Mouse (Mus musculus): ENCODE data around the gene Ifitm2. TPM values are rescaled to one million over a fixed set of nuclear protein-coding genes. Genes with fewer than 3 reads are reported as not detected.
"Not testable (repeated sequence)": the region's sequence is repeated elsewhere in the genome, so short reads cannot be mapped to it uniquely, and the experiment has no call there.

Ifitm2 gene
- polyA plus RNA-seq, 1 experiment from 2014 or later: 234 TPM

DNA sequence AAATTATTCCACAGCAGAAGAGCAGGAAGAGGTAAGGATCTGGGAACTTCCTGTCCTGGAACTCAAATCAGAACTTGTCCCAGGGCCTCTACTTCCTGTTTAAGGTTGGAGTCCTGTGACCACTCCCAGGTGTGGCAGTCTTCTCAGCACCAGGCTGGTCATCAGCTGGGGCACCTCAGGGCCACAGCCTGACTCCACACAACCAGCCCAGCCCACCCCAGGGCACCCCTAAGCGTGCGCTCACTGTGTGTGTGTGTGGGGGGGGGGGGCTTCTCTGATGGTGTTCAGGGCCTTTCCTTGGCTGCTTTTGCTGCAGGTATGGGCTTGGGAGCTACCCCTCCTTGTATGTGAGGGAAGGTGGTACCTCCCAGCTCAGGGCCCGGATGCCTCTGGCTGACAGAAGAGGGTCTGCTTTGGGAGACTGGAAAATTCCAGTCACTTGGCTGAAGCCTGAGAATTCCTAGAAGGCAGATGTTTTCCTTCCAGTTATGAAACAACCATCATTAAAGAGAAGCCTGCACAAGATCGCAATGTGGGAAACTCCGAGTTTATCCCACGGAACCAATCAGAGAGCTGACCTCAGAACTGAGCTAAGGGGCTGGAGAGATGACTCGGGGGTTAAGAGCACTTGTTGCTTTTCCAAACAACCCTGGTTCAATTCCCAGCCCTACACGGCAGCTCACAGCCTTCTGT lies 15.8 kb upstream of the Ifitm2 start:
- Histone ChIP-seq H3K9me3 (ENCODE audit: control insufficient read depth, low read length) (no peaks in the 10 kb centered on the region), H3K9ac (no peak overlapping the region), H3K4me3 (replicated peaks; ENCODE audit: low read length) (no peak overlapping the region), H3K4me1 (replicated peaks; ENCODE audit: control insufficient read depth, insufficient read depth, low read length) (peaks cover 3% of the 10 kb centered on the region; the same call in 1 of the 2 replicates), H3K4me2 (replicated peaks) (no peak overlapping the region), H3K27ac (no peak overlapping the region), H3K36me3 (replicated peaks; ENCODE audit: control insufficient read depth, insufficient read depth) (no peaks in the 10 kb centered on the region), H3K27me3 (ENCODE audit: control insufficient read depth, insufficient read depth, low read length) (0 out of 2 replicates have a peak, but pooled peaks cover 5% of the 10 kb centered on the region)
- ATAC-seq (ENCODE audit: low FRiP score): no peak
- WGBS: 86% methylated on average over 8 of the region's 8 CpGs
- DNase-seq (ENCODE audit: low spot score): no peak

DNA sequence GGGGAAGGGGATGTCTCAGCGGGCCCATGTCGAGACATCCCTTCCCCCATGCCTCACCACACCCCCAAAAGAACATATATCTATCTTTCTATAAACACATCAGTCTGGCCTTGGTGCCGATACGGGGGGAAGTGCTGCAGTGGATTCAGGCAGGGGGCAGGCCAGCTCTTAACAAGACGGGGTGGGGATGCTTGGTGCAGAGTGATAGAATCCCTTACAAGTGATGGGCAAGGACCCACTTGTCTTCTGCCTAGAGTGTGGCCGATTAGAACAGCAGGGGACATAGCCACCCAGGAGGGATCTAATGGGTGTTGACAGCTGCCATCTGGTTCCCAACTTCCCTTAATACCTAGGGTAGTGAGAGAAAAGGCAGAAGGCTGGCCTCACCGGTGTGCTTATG lies 15.1 kb upstream of the Ifitm2 start:
- H3K4me1 ChIP-seq (replicated peaks; ENCODE audit: control insufficient read depth, insufficient read depth, low read length): peaks cover 3% of the 10 kb centered on the region; the same call in 1 of the 2 replicates
- H3K4me2 ChIP-seq (replicated peaks): no peak overlapping the region
- DNase-seq (ENCODE audit: low spot score) (no peak), ATAC-seq (ENCODE audit: low FRiP score) (no peak)
- H3K36me3 ChIP-seq (replicated peaks; ENCODE audit: control insufficient read depth, insufficient read depth): no peaks in the 10 kb centered on the region
- H3K4me3 ChIP-seq (replicated peaks; ENCODE audit: low read length): no peak overlapping the region
- no peak overlapping the region for H3K9ac ChIP-seq
- no peak overlapping the region for H3K27ac ChIP-seq
- no peaks in the 10 kb centered on the region for H3K9me3 ChIP-seq (ENCODE audit: control insufficient read depth, low read length)
- 0 out of 2 replicates have a peak, but pooled peaks cover 5% of the 10 kb centered on the region for H3K27me3 ChIP-seq (ENCODE audit: control insufficient read depth, insufficient read depth, low read length)
- WGBS: 55% methylated on average over 7 of the region's 7 CpGs

DNA sequence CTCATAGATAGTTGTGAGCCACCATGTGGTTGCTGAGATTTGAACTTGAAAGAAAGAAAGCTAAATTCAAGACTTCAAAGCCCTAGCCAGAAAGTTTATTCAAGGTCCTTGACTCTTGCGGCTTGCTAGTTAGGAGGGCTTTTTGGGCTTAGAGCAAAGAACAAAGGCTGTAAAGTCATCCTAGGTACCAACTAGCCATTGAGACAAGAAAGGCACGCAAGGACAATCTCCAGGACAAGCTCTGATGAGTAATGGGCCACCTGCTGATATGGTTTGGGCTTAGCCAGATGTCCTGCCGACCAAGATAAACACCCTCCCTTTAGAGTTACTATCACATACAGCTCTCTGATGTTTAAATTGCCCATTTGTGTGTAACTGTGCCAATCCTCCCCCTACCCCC lies 12.9 kb upstream of the Ifitm2 start:
- WGBS: 14% methylated on average over 3 of the region's 3 CpGs
- not testable (repeated sequence) for H3K4me3 ChIP-seq (replicated peaks; ENCODE audit: low read length); H3K4me2 ChIP-seq (replicated peaks); DNase-seq (ENCODE audit: low spot score); H3K9ac ChIP-seq; H3K27me3 ChIP-seq (ENCODE audit: control insufficient read depth, insufficient read depth, low read length); ATAC-seq (ENCODE audit: low FRiP score); H3K36me3 ChIP-seq (replicated peaks; ENCODE audit: control insufficient read depth, insufficient read depth); H3K4me1 ChIP-seq (replicated peaks; ENCODE audit: control insufficient read depth, insufficient read depth, low read length); H3K27ac ChIP-seq; H3K9me3 ChIP-seq (ENCODE audit: control insufficient read depth, low read length)

DNA sequence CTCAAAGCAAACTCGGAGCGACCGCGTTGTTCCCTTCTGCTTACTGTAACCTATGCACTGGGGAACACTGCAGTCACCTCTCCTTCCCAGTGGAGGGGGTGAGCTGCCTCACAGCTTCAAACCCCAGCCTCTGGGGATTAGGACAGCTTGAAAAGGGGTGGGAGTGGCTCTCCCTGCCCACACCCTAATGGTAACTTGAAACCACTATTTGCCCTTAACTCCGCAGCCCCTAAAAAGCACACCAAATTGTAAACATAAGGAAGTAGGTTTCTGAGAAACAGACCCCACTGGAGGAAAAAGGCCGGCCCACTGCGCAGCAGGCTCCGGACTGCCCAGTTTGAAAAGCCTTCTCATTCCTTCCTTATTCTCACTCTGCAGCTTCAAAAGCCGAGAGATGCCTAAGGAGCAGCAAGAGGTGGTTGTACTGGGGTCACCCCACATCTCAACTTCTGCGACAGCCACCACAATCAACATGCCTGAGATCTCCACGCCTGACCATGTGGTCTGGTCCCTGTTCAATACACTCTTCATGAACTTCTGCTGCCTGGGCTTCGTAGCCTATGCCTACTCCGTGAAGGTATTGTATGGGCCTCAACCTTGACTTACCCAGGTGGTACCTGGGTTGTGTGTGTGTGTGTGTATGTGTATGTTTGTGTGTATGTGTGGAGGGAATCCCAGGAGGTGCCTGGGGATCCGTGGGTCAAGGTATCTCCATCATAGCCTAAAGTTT lies 12.2 kb upstream of the Ifitm2 start:
- Histone ChIP-seq H3K9ac (no peak overlapping the region), H3K4me3 (replicated peaks; ENCODE audit: low read length) (no peak overlapping the region), H3K36me3 (replicated peaks; ENCODE audit: control insufficient read depth, insufficient read depth) (no peaks in the 10 kb centered on the region), H3K9me3 (ENCODE audit: control insufficient read depth, low read length) (no peaks in the 10 kb centered on the region), H3K27ac (no peak overlapping the region), H3K4me1 (replicated peaks; ENCODE audit: control insufficient read depth, insufficient read depth, low read length) (no peaks in the 10 kb centered on the region), H3K27me3 (ENCODE audit: control insufficient read depth, insufficient read depth, low read length) (no peaks in the 10 kb centered on the region), H3K4me2 (replicated peaks) (no peak overlapping the region)
- ATAC-seq (ENCODE audit: low FRiP score): no peak
- no peak for DNase-seq (ENCODE audit: low spot score)
- WGBS: 10% methylated on average over 14 of the region's 14 CpGs

DNA sequence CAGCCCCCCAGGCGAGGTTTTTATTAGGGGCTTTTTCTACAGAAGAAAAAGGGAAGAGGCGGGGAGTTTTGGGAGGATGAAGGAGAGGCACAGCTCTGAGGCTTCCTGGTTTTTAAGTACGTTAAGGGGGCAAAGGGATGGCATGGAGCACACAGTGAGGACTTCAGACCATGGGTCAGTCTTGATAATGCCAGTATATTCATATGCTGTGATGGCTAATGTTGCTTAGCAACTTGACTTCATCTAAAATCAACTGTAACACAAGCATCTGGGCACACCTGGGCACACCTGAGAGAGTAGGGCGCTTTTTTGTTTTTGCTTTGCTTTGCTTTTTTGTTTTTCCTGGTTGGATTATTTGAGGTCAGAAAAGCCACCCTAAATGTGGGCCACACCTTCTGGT lies 11.1 kb upstream of the Ifitm2 start, which contains the start of gene Ifitm1:
Gene Ifitm1, plus strand, starts transcription at position 301 of the 400 bp plus-strand sequence.
- Histone ChIP-seq H3K27me3 (ENCODE audit: control insufficient read depth, insufficient read depth, low read length) (no peaks in the 10 kb centered on the region), H3K9ac (no peak within 1 kb of the TSS), H3K36me3 (replicated peaks; ENCODE audit: control insufficient read depth, insufficient read depth) (no peaks in the 10 kb centered on the region), H3K27ac (no peak within 1 kb of the TSS), H3K4me3 (replicated peaks; ENCODE audit: low read length) (no peak within 1 kb of the TSS), H3K4me1 (replicated peaks; ENCODE audit: control insufficient read depth, insufficient read depth, low read length) (no peaks in the 10 kb centered on the region), H3K4me2 (replicated peaks) (no peak within 1 kb of the TSS), H3K9me3 (ENCODE audit: control insufficient read depth, low read length) (no peaks in the 10 kb centered on the region)
- DNase-seq (ENCODE audit: low spot score): no peak
- no peak for ATAC-seq (ENCODE audit: low FRiP score)
- WGBS: 89% methylated on average over 4 of the region's 4 CpGs

DNA sequence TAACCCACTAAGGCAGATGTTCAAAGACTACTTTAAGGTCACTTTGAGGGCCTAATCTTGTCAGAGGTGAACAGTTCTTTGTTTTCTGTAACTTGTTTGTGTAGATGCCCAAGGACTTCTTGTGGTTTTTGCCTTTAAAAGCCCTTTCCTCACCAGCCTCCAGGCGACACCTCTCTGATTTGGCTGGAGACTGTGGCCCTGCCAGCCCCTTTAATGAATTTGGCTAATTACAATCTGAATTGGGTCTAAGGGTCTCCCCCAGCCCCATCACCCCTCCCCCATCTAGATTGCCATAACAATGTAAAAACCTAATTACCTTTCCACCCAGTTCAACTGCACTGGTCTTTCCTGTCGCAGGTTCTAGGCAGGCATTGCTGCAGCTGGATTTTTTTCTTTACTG lies 6.9 kb upstream of the Ifitm2 start:
- Histone ChIP-seq H3K9ac (no peak overlapping the region), H3K4me3 (replicated peaks; ENCODE audit: low read length) (no peak overlapping the region), H3K9me3 (ENCODE audit: control insufficient read depth, low read length) (no peaks in the 10 kb centered on the region), H3K27me3 (ENCODE audit: control insufficient read depth, insufficient read depth, low read length) (no peaks in the 10 kb centered on the region), H3K4me1 (replicated peaks; ENCODE audit: control insufficient read depth, insufficient read depth, low read length) (no peaks in the 10 kb centered on the region; the same call in 1 of the 2 replicates), H3K4me2 (replicated peaks) (no peak overlapping the region), H3K27ac (no peak overlapping the region), H3K36me3 (replicated peaks; ENCODE audit: control insufficient read depth, insufficient read depth) (no peaks in the 10 kb centered on the region)
- 68% methylated on average over 2 of the region's 2 CpGs for WGBS
- ATAC-seq (ENCODE audit: low FRiP score) (no peak), DNase-seq (ENCODE audit: low spot score) (no peak)

DNA sequence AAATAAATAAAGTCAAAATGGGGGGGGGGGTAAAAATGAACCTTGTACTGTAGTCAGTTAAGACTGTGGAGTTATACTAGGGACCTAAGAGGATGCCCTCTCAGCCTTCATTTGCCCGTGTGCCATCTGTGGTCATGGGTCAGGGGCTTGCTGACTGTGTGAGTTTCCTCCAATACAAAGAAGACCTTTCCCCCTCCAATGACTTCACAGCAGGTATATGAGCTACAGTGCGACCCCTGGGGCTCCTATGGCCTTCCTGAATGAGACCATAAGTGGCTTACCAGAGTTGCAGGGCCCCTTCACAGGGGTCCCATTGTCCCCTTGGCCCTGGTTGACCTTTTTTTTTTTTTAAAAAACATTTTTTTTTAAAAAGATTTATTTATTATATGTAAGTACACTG lies 5.6 kb upstream of the Ifitm2 start:
- no peak overlapping the region for H3K9ac ChIP-seq
- WGBS: 42% methylated on average over 2 of the region's 2 CpGs
- ATAC-seq (ENCODE audit: low FRiP score) (no peak), DNase-seq (ENCODE audit: low spot score) (no peak)
- no peaks in the 10 kb centered on the region for H3K9me3 ChIP-seq (ENCODE audit: control insufficient read depth, low read length)
- no peaks in the 10 kb centered on the region for H3K36me3 ChIP-seq (replicated peaks; ENCODE audit: control insufficient read depth, insufficient read depth)
- no peak overlapping the region for H3K4me3 ChIP-seq (replicated peaks; ENCODE audit: low read length)
- no peaks in the 10 kb centered on the region for H3K27me3 ChIP-seq (ENCODE audit: control insufficient read depth, insufficient read depth, low read length)
- H3K4me2 ChIP-seq (replicated peaks): no peak overlapping the region
- H3K27ac ChIP-seq: no peak overlapping the region
- no peaks in the 10 kb centered on the region; the same call in 1 of the 2 replicates for H3K4me1 ChIP-seq (replicated peaks; ENCODE audit: control insufficient read depth, insufficient read depth, low read length)

DNA sequence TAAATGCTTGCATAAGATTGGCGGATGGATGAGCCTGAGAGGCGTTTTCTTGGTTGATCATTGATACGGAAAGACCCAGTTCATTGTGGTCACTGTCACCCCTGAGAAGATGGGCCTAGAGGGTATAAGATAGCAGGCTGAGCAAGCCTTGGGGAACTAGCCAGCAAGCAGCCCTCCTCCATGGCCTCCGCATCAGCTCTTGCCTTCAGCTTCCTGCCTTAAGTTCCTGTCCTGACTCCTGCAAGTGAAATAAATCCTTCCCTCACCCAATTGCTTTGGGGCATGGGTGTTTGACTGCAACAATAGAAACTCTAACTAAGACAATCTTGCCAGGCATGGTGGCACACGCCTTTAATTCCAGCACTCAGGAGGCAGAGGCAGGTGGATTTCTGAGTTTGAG lies 4.2 kb upstream of the Ifitm2 start:
- Histone ChIP-seq H3K27ac (no peak overlapping the region), H3K4me1 (replicated peaks; ENCODE audit: control insufficient read depth, insufficient read depth, low read length) (peaks cover 5% of the 10 kb centered on the region; the same call in 1 of the 2 replicates), H3K4me3 (replicated peaks; ENCODE audit: low read length) (no peak overlapping the region), H3K27me3 (ENCODE audit: control insufficient read depth, insufficient read depth, low read length) (no peaks in the 10 kb centered on the region), H3K36me3 (replicated peaks; ENCODE audit: control insufficient read depth, insufficient read depth) (no peaks in the 10 kb centered on the region), H3K4me2 (replicated peaks) (no peak overlapping the region), H3K9me3 (ENCODE audit: control insufficient read depth, low read length) (no peaks in the 10 kb centered on the region), H3K9ac (no peak overlapping the region)
- DNase-seq (ENCODE audit: low spot score): no peak
- WGBS: 57% methylated on average over 5 of the region's 5 CpGs
- no peak for ATAC-seq (ENCODE audit: low FRiP score)

DNA sequence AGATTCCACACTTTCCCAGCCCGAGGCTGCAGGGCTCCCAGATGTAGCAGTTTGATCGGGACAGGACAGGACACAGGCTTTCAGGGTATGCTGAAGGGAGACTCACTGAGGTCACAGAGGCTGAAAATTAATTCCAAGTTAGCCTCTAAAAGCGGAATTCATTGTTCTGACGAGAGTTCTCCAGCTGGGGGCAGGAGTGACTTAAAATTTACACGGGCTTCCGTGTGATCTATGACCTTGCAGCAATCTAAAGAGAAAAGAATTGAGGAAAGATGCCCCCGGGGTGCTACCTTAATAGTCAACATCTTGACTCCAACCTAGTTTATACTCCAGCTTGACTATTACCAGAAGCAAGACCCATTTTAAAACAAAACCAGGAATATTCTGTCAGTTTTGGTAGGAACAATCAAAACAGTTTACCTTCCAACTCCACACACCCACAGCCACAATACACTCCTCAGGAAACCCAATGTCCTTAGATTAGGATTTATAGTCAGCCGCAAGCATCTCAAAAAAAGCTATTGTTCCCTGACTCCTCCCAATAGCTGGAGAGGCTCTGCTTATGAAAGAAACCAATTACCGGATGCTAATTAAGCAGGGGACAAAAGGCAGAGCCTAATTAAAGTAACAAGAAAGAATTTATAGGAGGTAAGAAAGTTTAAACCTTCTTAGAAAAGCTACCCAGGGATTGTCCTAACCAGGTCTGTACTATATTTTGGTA lies 3.6 kb upstream of the Ifitm2 start:
- no peak overlapping the region for H3K4me3 ChIP-seq (replicated peaks; ENCODE audit: low read length)
- H3K36me3 ChIP-seq (replicated peaks; ENCODE audit: control insufficient read depth, insufficient read depth): no peaks in the 10 kb centered on the region
- WGBS: 3% methylated on average over 9 of the region's 9 CpGs
- no peaks in the 10 kb centered on the region for H3K9me3 ChIP-seq (ENCODE audit: control insufficient read depth, low read length)
- H3K4me2 ChIP-seq (replicated peaks): no peak overlapping the region
- no peak overlapping the region for H3K27ac ChIP-seq
- H3K27me3 ChIP-seq (ENCODE audit: control insufficient read depth, insufficient read depth, low read length): no peaks in the 10 kb centered on the region
- no peak for ATAC-seq (ENCODE audit: low FRiP score)
- H3K4me1 ChIP-seq (replicated peaks; ENCODE audit: control insufficient read depth, insufficient read depth, low read length): peaks cover 8% of the 10 kb centered on the region; the same call in 1 of the 2 replicates
- no peak overlapping the region for H3K9ac ChIP-seq
- DNase-seq (ENCODE audit: low spot score): peak; percentile 68
